ENCODE assay signal across 26 mouse cellular contexts in genomic region chr7:101014041-101014440, GRCm38 (mm10). TPM values are rescaled to one million over a fixed set of nuclear protein-coding genes. Genes with fewer than 3 reads are reported as not detected.
"Had no signal": no experiment of that assay in that cellular context is flagged by ENCODE, and none has a peak within 500 bp of the region (broad histone marks: within the 10 kb centered on the region; RNA-seq: fewer than 3 reads in every experiment).

No protein-coding gene starts in this region.

- H3K9me3 ChIP-seq: forebrain, embryonic 15.5 days; heart, embryonic 13.5 days; heart, embryonic 15.5 days; hindbrain, embryonic 13.5 days; hindbrain, embryonic 15.5 days; kidney, embryonic 15.5 days; limb, embryonic 13.5 days; limb, embryonic 15.5 days had no signal

- H3K9ac ChIP-seq: forebrain, embryonic 15.5 days; forebrain, postnatal 0 days; heart, embryonic 13.5 days; heart, embryonic 15.5 days; hindbrain, embryonic 13.5 days; hindbrain, embryonic 15.5 days; kidney, embryonic 15.5 days; limb, embryonic 13.5 days; limb, embryonic 15.5 days had no signal

- ATAC-seq: forebrain, embryonic 15.5 days; forebrain, postnatal 0 days; hindbrain, postnatal 0 days; intestine, embryonic 16.5 days had no signal

- DNase-seq: forebrain, postnatal 0 days; gastrocnemius, postnatal 14 days; gastrocnemius, postnatal 36 days; heart, adult 18-20 months; heart, postnatal 14 days; heart, postnatal 36 days; kidney, adult 11 months; kidney, adult 2 months; kidney, adult 9 months; kidney, postnatal 14 days; kidney, postnatal 36 days; layer of hippocampus, adult 9-11 months; layer of hippocampus, postnatal 36 days had no signal

- H3K36me3 ChIP-seq: forebrain, embryonic 15.5 days; heart, embryonic 13.5 days; heart, embryonic 15.5 days; hindbrain, embryonic 13.5 days; hindbrain, embryonic 15.5 days; kidney, embryonic 15.5 days; limb, embryonic 13.5 days; limb, embryonic 15.5 days had no signal

- H3K4me2 ChIP-seq: forebrain, embryonic 15.5 days; heart, embryonic 11.5 days; heart, embryonic 13.5 days; heart, embryonic 15.5 days; hindbrain, embryonic 13.5 days; hindbrain, embryonic 15.5 days; kidney, embryonic 15.5 days; limb, embryonic 13.5 days; limb, embryonic 15.5 days had no signal

- H3K27ac ChIP-seq: forebrain, embryonic 15.5 days; heart, embryonic 13.5 days; heart, embryonic 15.5 days; hindbrain, embryonic 13.5 days; hindbrain, embryonic 15.5 days; hindbrain, postnatal 0 days; kidney, embryonic 15.5 days; kidney, postnatal 0 days; limb, embryonic 13.5 days; limb, embryonic 15.5 days had no signal

- H3K4me3 ChIP-seq: forebrain, embryonic 15.5 days; heart, embryonic 13.5 days; heart, embryonic 15.5 days; hindbrain, embryonic 13.5 days; hindbrain, embryonic 15.5 days; kidney, embryonic 15.5 days; limb, embryonic 13.5 days; limb, embryonic 15.5 days had no signal

RNA-seq across cellular contexts. Expression of gene P2ry6, which starts 39.6 kb away (rescaled TPM):
- total RNA-seq: hematopoietic stem cell, adult 5-6 weeks had no signal
